Mouse (Mus musculus): ENCODE measurements around the gene Focad. TPM values are rescaled to one million over a fixed set of nuclear protein-coding genes. Genes with fewer than 3 reads are reported as not detected.

The Focad gene
- polyA plus RNA-seq, 1 experiment, result 14.6 TPM

GRCm38 (mm10) chr4:88415017-88415416 is 320.6 kb downstream of the Focad start:
- WGBS, result 57% methylated on average over 2 of the region's 2 CpGs
- Histone ChIP-seq H3K4me1 (replicated peaks; ENCODE audit: control insufficient read depth, insufficient read depth, low read length) (no peaks in the 10 kb centered on the region), H3K4me3 (ENCODE audit: control insufficient read depth, insufficient read depth, low read length) (no peak overlapping the region), H3K36me3 (ENCODE audit: control insufficient read depth, insufficient read depth, low read length) (no peaks in the 10 kb centered on the region), H3K27me3 (ENCODE audit: control insufficient read depth, insufficient read depth, low read length) (no peaks in the 10 kb centered on the region), H3K27ac (ENCODE audit: control insufficient read depth, insufficient read depth, low read length) (no peak overlapping the region)
- DNase-seq, result no peak
- TF ChIP-seq CTCF (IDR thresholded peaks at IDR 0.05; ENCODE audit: borderline replicate concordance, control insufficient read depth, extremely low read depth, insufficient read depth, low read length, poor library complexity) (no peak), POLR2A (IDR thresholded peaks at IDR 0.05; ENCODE audit: control insufficient read depth, extremely low read depth, insufficient read depth, low read length, poor library complexity) (no peak)

- H3K27me3 ChIP-seq (ENCODE audit: control insufficient read depth, insufficient read depth, low read length), result no peaks in the 10 kb centered on the region
Measured at GRCm38 (mm10) chr4:88419378-88419777, 324.9 kb downstream of the Focad start.

GRCm38 (mm10) chr4:88424563-88424962 is 330.1 kb downstream of the Focad start:
- no peaks in the 10 kb centered on the region for H3K4me1 ChIP-seq (replicated peaks; ENCODE audit: control insufficient read depth, insufficient read depth, low read length)
- no peak for DNase-seq
- H3K27me3 ChIP-seq (ENCODE audit: control insufficient read depth, insufficient read depth, low read length), result no peaks in the 10 kb centered on the region
- no peaks in the 10 kb centered on the region for H3K36me3 ChIP-seq (ENCODE audit: control insufficient read depth, insufficient read depth, low read length)
- H3K4me3 ChIP-seq (ENCODE audit: control insufficient read depth, insufficient read depth, low read length), result no peak overlapping the region
- H3K27ac ChIP-seq (ENCODE audit: control insufficient read depth, insufficient read depth, low read length), result no peak overlapping the region
- TF ChIP-seq POLR2A (IDR thresholded peaks at IDR 0.05; ENCODE audit: control insufficient read depth, extremely low read depth, insufficient read depth, low read length, poor library complexity), result no peak

More at GRCm38 (mm10) chr4:88419378-88419777, 324.9 kb downstream of the Focad start:
- WGBS, result 93% methylated on average over 5 of the region's 5 CpGs
- Histone ChIP-seq H3K36me3 (ENCODE audit: control insufficient read depth, insufficient read depth, low read length) (no peaks in the 10 kb centered on the region), H3K4me3 (ENCODE audit: control insufficient read depth, insufficient read depth, low read length) (no peak overlapping the region), H3K27ac (ENCODE audit: control insufficient read depth, insufficient read depth, low read length) (no peak overlapping the region), H3K4me1 (replicated peaks; ENCODE audit: control insufficient read depth, insufficient read depth, low read length) (no peaks in the 10 kb centered on the region)
- TF ChIP-seq POLR2A (IDR thresholded peaks at IDR 0.05; ENCODE audit: control insufficient read depth, extremely low read depth, insufficient read depth, low read length, poor library complexity), result no peak
- TF ChIP-seq CTCF (IDR thresholded peaks at IDR 0.05; ENCODE audit: borderline replicate concordance, control insufficient read depth, extremely low read depth, insufficient read depth, low read length, poor library complexity), result no peak
- DNase-seq, result no peak

- TF ChIP-seq CTCF (IDR thresholded peaks at IDR 0.05; ENCODE audit: borderline replicate concordance, control insufficient read depth, extremely low read depth, insufficient read depth, low read length, poor library complexity) (no peak), POLR2A (IDR thresholded peaks at IDR 0.05; ENCODE audit: control insufficient read depth, extremely low read depth, insufficient read depth, low read length, poor library complexity) (no peak)
- DNase-seq, result no peak
- no peak overlapping the region for H3K4me3 ChIP-seq (ENCODE audit: control insufficient read depth, insufficient read depth, low read length)
- no peaks in the 10 kb centered on the region for H3K4me1 ChIP-seq (replicated peaks; ENCODE audit: control insufficient read depth, insufficient read depth, low read length)
- 98% methylated on average over 2 of the region's 2 CpGs for WGBS
- H3K27ac ChIP-seq (ENCODE audit: control insufficient read depth, insufficient read depth, low read length), result no peak overlapping the region
- H3K27me3 ChIP-seq (ENCODE audit: control insufficient read depth, insufficient read depth, low read length), result no peaks in the 10 kb centered on the region
- no peaks in the 10 kb centered on the region for H3K36me3 ChIP-seq (ENCODE audit: control insufficient read depth, insufficient read depth, low read length)
Measured at GRCm38 (mm10) chr4:88427630-88428239, 333.3 kb downstream of the Focad start.

GRCm38 (mm10) chr4:88432412-88433024 is 338.1 kb downstream of the Focad start:
- H3K4me3 ChIP-seq (ENCODE audit: control insufficient read depth, insufficient read depth, low read length), result no peak overlapping the region
- no peak overlapping the region for H3K27ac ChIP-seq (ENCODE audit: control insufficient read depth, insufficient read depth, low read length)
- no peaks in the 10 kb centered on the region for H3K27me3 ChIP-seq (ENCODE audit: control insufficient read depth, insufficient read depth, low read length)
- no peak for DNase-seq
- TF ChIP-seq CTCF (IDR thresholded peaks at IDR 0.05; ENCODE audit: borderline replicate concordance, control insufficient read depth, extremely low read depth, insufficient read depth, low read length, poor library complexity) (no peak), POLR2A (IDR thresholded peaks at IDR 0.05; ENCODE audit: control insufficient read depth, extremely low read depth, insufficient read depth, low read length, poor library complexity) (no peak)
- 73% methylated on average over 8 of the region's 8 CpGs for WGBS
- no peaks in the 10 kb centered on the region for H3K4me1 ChIP-seq (replicated peaks; ENCODE audit: control insufficient read depth, insufficient read depth, low read length)
- H3K36me3 ChIP-seq (ENCODE audit: control insufficient read depth, insufficient read depth, low read length), result no peaks in the 10 kb centered on the region

- Histone ChIP-seq H3K4me1 (replicated peaks; ENCODE audit: control insufficient read depth, insufficient read depth, low read length) (0 out of 2 replicates have a peak, but pooled peaks cover 3% of the 10 kb centered on the region), H3K36me3 (ENCODE audit: control insufficient read depth, insufficient read depth, low read length) (no peaks in the 10 kb centered on the region), H3K27ac (ENCODE audit: control insufficient read depth, insufficient read depth, low read length) (no peak overlapping the region), H3K4me3 (ENCODE audit: control insufficient read depth, insufficient read depth, low read length) (no peak overlapping the region), H3K27me3 (ENCODE audit: control insufficient read depth, insufficient read depth, low read length) (no peaks in the 10 kb centered on the region)
- 92% methylated on average over 6 of the region's 6 CpGs for WGBS
- TF ChIP-seq POLR2A (IDR thresholded peaks at IDR 0.05; ENCODE audit: control insufficient read depth, extremely low read depth, insufficient read depth, low read length, poor library complexity), result no peak
- TF ChIP-seq CTCF (IDR thresholded peaks at IDR 0.05; ENCODE audit: borderline replicate concordance, control insufficient read depth, extremely low read depth, insufficient read depth, low read length, poor library complexity), result no peak
- no peak for DNase-seq
Measured at GRCm38 (mm10) chr4:88436593-88437165, 342.2 kb downstream of the Focad start.
